Mouse (Mus musculus) lung, embryonic 15.5 days (tissue): Measurements from ENCODE around the gene Rdh7. TPM values are rescaled to one million over a fixed set of nuclear protein-coding genes. Genes with fewer than 3 reads are reported as not detected.

ENCODE experiments used
- ATAC-seq: fragments of 200-750 bp; cut with Nextera tagmentation; 2 replicates; pipeline ENCODE4 v1.8.0; 2017; ENCODE audit warnings: moderate number of reproducible peaks, borderline replicate concordance; ENCODE audit not compliant: low FRiP score, low TSS enrichment; ENCODE audit errors: extremely low read depth
- H3K27ac ChIP-seq: fragments of 300-500 bp; sonication (generic); 2 replicates; pipeline ENCODE4 v1.5.1; 2015; ENCODE audit warnings: moderate library complexity, mild to moderate bottlenecking, inconsistent platforms
- H3K27me3 ChIP-seq: fragments of 300-500 bp; sonication (generic); 2 replicates; pipeline ENCODE4 v1.6.1; 2015; ENCODE audit warnings: inconsistent platforms
- H3K36me3 ChIP-seq: fragments of 300-500 bp; sonication (generic); 2 replicates; pipeline ENCODE4 v1.6.1; 2015; ENCODE audit warnings: inconsistent platforms
- H3K4me1 ChIP-seq: fragments of 300-500 bp; sonication (generic); 2 replicates; pipeline ENCODE4 v1.6.1; 2015; ENCODE audit warnings: inconsistent platforms
- H3K4me2 ChIP-seq: fragments of 300-500 bp; sonication (generic); 2 replicates; pipeline ENCODE4 v1.6.1; 2015; ENCODE audit warnings: inconsistent platforms, mild to moderate bottlenecking, moderate library complexity
- H3K4me3 ChIP-seq: fragments of 300-500 bp; sonication (generic); 2 replicates; pipeline ENCODE4 v1.5.1; 2015; ENCODE audit warnings: mild to moderate bottlenecking, inconsistent platforms
- H3K9ac ChIP-seq: fragments of 300-500 bp; sonication (generic); 2 replicates; pipeline ENCODE4 v1.6.1; 2015; ENCODE audit warnings: inconsistent platforms
- H3K9me3 ChIP-seq: fragments of 300-500 bp; sonication (generic); 2 replicates; pipeline ENCODE4 v1.6.1; 2016; ENCODE audit warnings: inconsistent platforms
- WGBS: fragments of 180-500 bp; shearing (Covaris S2); methylation state at CpG from one replicate; pipeline ENCODE4 v1.1.7; 2015; 5-methylcytosine and 5-hydroxymethylcytosine counted together
- polyA plus RNA-seq: library from polyadenylated mRNA; unstranded; fragments of >200 nt; fragmentation: Nextera tagmentation; extraction: Ambion mirVana; gene quantifications from 2 replicates; pipeline ENCODE4 v1.2.1, GENCODE M21; 2015

Gene Rdh7
- polyA plus RNA-seq, 1 experiment from 2014 or later = not detected

GRCm38 (mm10) chr10:127886971-127887370 lies 1.6 kb downstream of the Rdh7 start:
- no peaks in the 10 kb centered on the region for H3K4me1 ChIP-seq
- H3K4me3 ChIP-seq = no peak overlapping the region
- H3K9ac ChIP-seq = no peak overlapping the region
- no peaks in the 10 kb centered on the region for H3K36me3 ChIP-seq
- H3K27me3 ChIP-seq = no peaks in the 10 kb centered on the region
- ATAC-seq = no peak
- no peak overlapping the region for H3K4me2 ChIP-seq
- no peak overlapping the region for H3K27ac ChIP-seq
- no peaks in the 10 kb centered on the region for H3K9me3 ChIP-seq
- WGBS = 70% methylated on average over 4 of the region's 4 CpGs

DNA sequence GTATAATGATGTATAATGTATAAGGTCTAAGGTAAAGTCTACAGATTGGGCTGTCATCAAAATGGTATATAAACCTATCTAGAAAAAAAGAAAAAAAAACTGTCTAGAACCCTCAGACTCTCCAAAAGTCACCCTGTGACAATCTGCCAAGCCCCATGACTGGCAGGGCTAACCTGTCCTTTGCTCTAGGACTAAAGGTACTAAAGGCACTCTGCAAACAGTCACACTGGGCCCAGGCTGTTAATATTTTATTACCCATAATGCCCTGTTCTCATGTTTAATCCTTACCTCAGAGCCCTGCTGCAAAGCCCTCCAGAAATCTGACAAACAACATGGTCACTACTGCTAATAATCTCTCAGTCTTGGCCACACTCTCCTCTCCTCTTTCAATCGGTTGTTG lies 2.1 kb downstream of the Rdh7 start:
- 62% methylated on average over 1 of the region's 1 CpGs for WGBS
- Histone ChIP-seq H3K4me1 (no peaks in the 10 kb centered on the region), H3K36me3 (no peaks in the 10 kb centered on the region), H3K4me2 (no peak overlapping the region), H3K27me3 (no peaks in the 10 kb centered on the region), H3K9me3 (no peaks in the 10 kb centered on the region), H3K4me3 (no peak overlapping the region), H3K27ac (no peak overlapping the region), H3K9ac (no peak overlapping the region)
- no peak for ATAC-seq

DNA sequence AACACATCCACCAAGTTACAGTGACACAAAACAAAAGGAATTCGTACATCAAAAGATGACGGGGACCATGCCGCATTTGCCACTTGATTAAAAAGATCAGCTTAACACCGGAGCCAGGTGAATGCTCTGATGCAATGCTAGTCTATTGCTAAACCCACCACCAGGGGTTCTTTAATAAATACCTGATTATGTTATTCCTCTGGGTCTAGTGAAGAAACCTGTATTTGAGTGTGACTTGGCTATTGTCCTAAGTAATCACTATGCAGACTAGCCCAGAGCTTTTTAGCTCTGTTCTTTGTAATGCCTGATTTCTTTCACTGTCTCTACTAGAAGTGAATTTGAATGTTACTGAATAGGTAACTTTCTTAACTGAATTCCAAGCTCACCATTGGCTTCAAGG lies 7.6 kb downstream of the Rdh7 start:
- H3K4me2 ChIP-seq = no peak overlapping the region
- no peak overlapping the region for H3K4me3 ChIP-seq
- no peaks in the 10 kb centered on the region for H3K27me3 ChIP-seq
- no peaks in the 10 kb centered on the region for H3K36me3 ChIP-seq
- 82% methylated on average over 4 of the region's 4 CpGs for WGBS
- H3K4me1 ChIP-seq = peaks cover 23% of the 10 kb centered on the region
- no peak for ATAC-seq
- no peaks in the 10 kb centered on the region for H3K9me3 ChIP-seq
- no peak overlapping the region for H3K9ac ChIP-seq
- no peak overlapping the region for H3K27ac ChIP-seq

DNA sequence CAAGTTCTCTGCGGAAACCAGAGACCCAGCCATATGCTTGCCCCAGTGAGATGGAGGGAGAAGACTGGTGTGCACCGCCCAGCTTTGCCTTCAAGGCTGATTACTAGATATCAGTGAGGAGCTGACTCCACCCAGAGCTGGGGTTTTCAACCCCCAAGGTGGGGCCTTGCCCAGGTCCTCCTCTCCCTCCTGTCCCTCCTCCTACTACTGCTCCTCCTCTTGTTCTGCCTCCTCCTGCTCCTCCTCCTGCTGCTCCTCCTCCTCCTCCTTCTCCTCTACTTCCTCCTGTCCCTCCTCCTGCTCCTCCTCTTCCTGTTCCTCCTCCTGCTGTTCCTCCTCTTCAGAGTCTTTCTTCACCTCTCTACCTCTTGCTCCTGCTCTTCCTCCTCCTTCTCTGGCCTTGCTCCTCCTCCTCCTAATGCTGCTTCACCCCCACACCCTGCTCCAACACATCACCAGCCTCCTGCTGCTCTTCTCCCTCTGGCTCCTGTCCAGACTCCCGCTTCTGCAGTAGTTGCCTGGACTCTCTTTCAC lies 9.4 kb downstream of the Rdh7 start:
- Histone ChIP-seq H3K9me3 (no peaks in the 10 kb centered on the region), H3K27ac (no peak overlapping the region), H3K4me2 (no peak overlapping the region), H3K27me3 (no peaks in the 10 kb centered on the region), H3K4me3 (no peak overlapping the region), H3K4me1 (peaks cover 23% of the 10 kb centered on the region), H3K36me3 (no peaks in the 10 kb centered on the region), H3K9ac (no peak overlapping the region)
- peak; percentile 46; the same call in 1 of the 2 replicates for ATAC-seq
- 66% methylated on average over 3 of the region's 3 CpGs for WGBS

DNA sequence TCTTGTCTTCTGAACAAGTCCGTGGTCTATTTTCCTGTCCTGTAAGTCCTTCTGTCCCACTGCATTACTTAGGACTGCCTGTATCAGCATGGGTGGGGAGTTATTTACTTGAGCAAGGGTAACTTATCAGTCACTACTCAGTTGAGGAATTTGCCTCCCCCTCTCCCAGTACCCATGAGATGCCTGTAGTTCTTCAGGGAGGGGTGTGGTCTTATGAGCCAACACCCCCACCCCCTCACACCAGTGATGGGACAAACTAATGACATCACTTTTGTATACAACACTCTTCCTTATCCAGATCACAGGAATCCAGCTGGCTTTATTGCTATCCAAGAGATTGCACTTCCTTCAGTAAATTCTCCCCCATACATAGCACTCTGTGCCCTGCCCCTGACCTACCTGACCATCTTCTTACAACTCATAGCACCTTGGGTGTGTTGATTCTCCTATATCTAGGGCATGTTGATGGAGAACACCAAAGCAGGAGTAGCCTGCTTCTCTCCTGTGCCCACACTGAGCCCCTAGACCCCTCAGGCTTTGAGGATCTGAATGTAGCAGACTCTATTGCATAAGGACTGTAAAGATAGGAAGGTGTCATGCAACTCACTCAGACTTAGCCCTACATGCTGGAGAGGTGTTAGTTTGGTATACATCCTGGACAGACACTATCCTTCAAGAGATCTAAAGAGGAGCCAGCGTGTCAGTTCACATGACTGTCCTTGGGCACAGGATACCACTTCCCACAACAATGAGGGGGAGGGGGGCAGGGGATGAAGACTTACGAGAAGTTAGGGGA lies 10.2 kb downstream of the Rdh7 start:
- Histone ChIP-seq H3K27me3 (no peaks in the 10 kb centered on the region), H3K9ac (no peak overlapping the region), H3K4me2 (no peak overlapping the region), H3K27ac (no peak overlapping the region), H3K4me3 (no peak overlapping the region), H3K4me1 (peaks cover 23% of the 10 kb centered on the region), H3K9me3 (no peaks in the 10 kb centered on the region), H3K36me3 (no peaks in the 10 kb centered on the region)
- ATAC-seq = peak; percentile 44; the same call in 1 of the 2 replicates
- WGBS = 51% methylated on average over 3 of the region's 3 CpGs

DNA sequence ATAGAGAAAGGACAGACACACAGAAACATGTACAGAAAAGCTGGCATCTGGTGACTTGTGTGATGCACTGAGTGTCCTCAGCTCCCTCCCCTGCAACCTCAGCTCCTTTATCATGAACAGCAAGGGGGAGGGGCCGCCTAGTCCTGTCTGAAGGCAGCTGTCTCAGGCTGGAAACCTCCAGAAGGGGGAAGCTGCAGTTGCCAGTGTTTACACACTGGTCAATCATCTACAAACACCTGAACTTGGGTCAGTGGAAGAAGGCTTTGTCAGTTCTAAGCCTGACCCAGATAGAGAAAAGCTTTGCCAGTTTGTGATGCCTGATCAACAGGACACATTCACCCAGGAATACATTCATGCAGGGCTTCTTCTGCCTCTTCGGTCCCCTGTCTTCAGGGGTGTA lies 10.9 kb downstream of the Rdh7 start:
- ATAC-seq = peak; percentile 43; the same call in 1 of the 2 replicates
- Histone ChIP-seq H3K9me3 (no peaks in the 10 kb centered on the region), H3K27ac (no peak overlapping the region), H3K4me2 (no peak overlapping the region), H3K4me1 (peaks cover 23% of the 10 kb centered on the region), H3K9ac (no peak overlapping the region), H3K36me3 (no peaks in the 10 kb centered on the region), H3K4me3 (no peak overlapping the region), H3K27me3 (no peaks in the 10 kb centered on the region)
- WGBS = 15% methylated on average over 2 of the region's 2 CpGs

DNA sequence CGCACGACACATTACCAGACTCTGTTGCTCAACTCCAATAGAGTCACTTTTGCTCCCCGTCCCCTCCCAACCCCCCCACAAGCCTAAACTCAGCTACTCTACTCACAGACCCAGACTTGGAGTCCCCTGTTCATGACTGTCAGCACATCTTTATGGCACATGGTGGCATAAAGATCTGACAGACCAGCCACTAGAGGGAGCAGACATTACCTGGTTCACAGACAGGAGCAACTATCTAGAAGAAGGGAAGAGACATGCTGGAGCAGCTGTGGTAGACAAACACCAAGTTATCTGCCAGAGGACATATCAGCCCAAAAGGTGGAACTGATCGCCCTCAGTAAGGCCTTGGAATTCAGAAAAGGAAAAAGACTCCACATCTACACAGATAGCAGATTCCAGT lies 16.1 kb downstream of the Rdh7 start:
- ATAC-seq = no peak

GRCm38 (mm10) chr10:127866232-127866631 lies 22.4 kb downstream of the Rdh7 start, which contains the start of gene Rdh16f2:
Rdh16f2 (plus strand) TSS chr10:127866474.
- no peaks in the 10 kb centered on the region for H3K4me1 ChIP-seq
- no peak within 1 kb of the TSS for H3K4me3 ChIP-seq
- no peak within 1 kb of the TSS for H3K27ac ChIP-seq
- H3K4me2 ChIP-seq = no peak within 1 kb of the TSS
- 79% methylated on average over 3 of the region's 3 CpGs for WGBS
- H3K27me3 ChIP-seq = no peaks in the 10 kb centered on the region
- no peak for ATAC-seq
- no peaks in the 10 kb centered on the region for H3K9me3 ChIP-seq
- H3K36me3 ChIP-seq = no peaks in the 10 kb centered on the region
- no peak within 1 kb of the TSS for H3K9ac ChIP-seq

More for the DNA sequence above, 16.1 kb downstream of the Rdh7 start:
- Histone ChIP-seq H3K9ac (no peak overlapping the region), H3K4me2 (no peak overlapping the region), H3K4me1 (peaks cover 2% of the 10 kb centered on the region; the same call in 1 of the 2 replicates), H3K4me3 (no peak overlapping the region), H3K36me3 (no peaks in the 10 kb centered on the region), H3K9me3 (no peaks in the 10 kb centered on the region), H3K27ac (no peak overlapping the region), H3K27me3 (no peaks in the 10 kb centered on the region)
- WGBS = 57% methylated on average over 4 of the region's 4 CpGs

DNA sequence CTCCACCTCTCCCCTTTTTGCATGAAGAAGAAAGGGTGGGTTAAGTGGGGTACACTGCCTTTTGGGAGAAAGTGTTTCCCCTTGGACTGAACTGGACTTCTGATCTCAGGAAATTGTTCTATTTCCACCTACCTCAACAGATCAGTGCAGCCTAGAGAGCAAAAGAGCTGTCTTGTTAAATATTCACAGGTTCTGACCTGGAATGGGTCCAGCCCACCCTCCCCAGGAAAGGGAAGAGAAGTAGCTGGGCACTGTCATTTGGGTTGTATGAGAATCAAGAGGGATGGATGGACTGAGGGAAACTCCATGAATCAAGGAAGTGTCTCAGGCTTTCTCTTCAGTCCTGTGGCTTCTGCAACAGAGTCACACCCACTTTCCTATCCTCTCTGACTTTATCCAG lies 23.7 kb downstream of the Rdh7 start:
- no peak overlapping the region for H3K4me3 ChIP-seq
- no peaks in the 10 kb centered on the region for H3K36me3 ChIP-seq
- H3K9ac ChIP-seq = no peak overlapping the region
- H3K4me1 ChIP-seq = no peaks in the 10 kb centered on the region
- no peak overlapping the region for H3K27ac ChIP-seq
- H3K27me3 ChIP-seq = no peaks in the 10 kb centered on the region
- no peak overlapping the region for H3K4me2 ChIP-seq
- no peak for ATAC-seq
- H3K9me3 ChIP-seq = no peaks in the 10 kb centered on the region

GRCm38 (mm10) chr10:127856376-127856775 lies 32.2 kb downstream of the Rdh7 start:
- Histone ChIP-seq H3K27me3 (no peaks in the 10 kb centered on the region), H3K9me3 (no peaks in the 10 kb centered on the region), H3K36me3 (no peaks in the 10 kb centered on the region), H3K4me2 (no peak overlapping the region), H3K4me1 (no peaks in the 10 kb centered on the region), H3K4me3 (no peak overlapping the region), H3K27ac (no peak overlapping the region), H3K9ac (no peak overlapping the region)
- ATAC-seq = no peak

DNA sequence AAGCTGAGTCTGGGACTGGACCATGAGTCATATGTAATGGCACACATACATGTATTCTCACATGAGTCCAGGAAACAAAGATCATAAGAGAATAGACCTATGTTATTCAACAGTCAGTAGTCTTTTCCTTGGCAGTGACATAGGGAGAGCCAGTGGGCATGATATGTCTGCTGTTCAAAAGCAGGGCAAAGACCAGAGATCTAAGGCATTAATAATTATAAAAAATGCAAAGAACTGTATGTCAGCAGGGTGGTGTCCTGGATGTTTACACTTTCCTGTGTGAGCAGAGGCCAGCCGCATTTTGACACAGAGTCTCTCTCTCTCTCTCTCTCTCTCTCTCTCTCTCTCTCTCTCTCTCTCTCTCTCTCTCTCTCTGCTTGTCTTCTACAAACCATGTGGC lies 39.0 kb downstream of the Rdh7 start, which contains the start of gene Rdh19:
Rdh19 (plus strand) TSS at position 301 of the 400 bp plus-strand sequence.
- Histone ChIP-seq H3K27ac (no peak within 1 kb of the TSS), H3K36me3 (no peaks in the 10 kb centered on the region), H3K4me2 (no peak within 1 kb of the TSS), H3K4me3 (no peak within 1 kb of the TSS), H3K9ac (no peak within 1 kb of the TSS), H3K9me3 (no peaks in the 10 kb centered on the region), H3K27me3 (no peaks in the 10 kb centered on the region), H3K4me1 (no peaks in the 10 kb centered on the region)
- 25% methylated on average over 1 of the region's 1 CpGs for WGBS
- no peak for ATAC-seq

- no peak for ATAC-seq
- Histone ChIP-seq H3K27me3 (no peaks in the 10 kb centered on the region), H3K4me2 (no peak overlapping the region), H3K9ac (no peak overlapping the region), H3K9me3 (no peaks in the 10 kb centered on the region), H3K4me3 (no peak overlapping the region), H3K36me3 (no peaks in the 10 kb centered on the region), H3K4me1 (no peaks in the 10 kb centered on the region), H3K27ac (no peak overlapping the region)
- 71% methylated on average over 1 of the region's 1 CpGs for WGBS
These were observed 40.5 kb downstream of the Rdh7 start for GRCm38 (mm10) chr10:127848089-127848488.
